ENCODE assay signal across 18 mouse cellular contexts in the genomic region with DNA sequence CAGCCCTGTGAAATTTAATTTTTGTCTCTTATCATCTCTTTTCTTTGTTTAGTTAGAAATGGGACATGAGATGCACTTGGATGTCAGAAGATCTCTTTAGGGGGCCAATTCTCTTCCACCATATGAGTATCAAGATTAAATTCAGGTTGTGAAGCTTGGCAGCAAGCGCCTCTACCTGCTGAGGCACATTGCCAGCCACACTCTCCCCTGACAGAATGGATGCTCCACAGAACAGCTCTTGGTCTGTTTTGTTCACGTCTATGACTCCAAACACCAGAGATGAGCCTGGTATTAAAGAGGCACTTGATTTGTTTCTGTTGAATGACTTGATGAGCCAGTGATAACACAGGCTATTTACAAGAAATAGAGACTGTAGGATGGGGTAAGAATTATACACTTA.
"Had no signal": no experiment of that assay in that cellular context is flagged by ENCODE, and none has a peak within 500 bp of the region (broad histone marks: within the 10 kb centered on the region; RNA-seq: fewer than 3 reads in every experiment).

No protein-coding gene starts in this region.

- ATAC-seq: midbrain, embryonic 15.5 days had no signal

- H3K36me3 ChIP-seq: liver, embryonic 13.5 days; midbrain, embryonic 12.5 days; midbrain, embryonic 15.5 days; neural tube, embryonic 12.5 days; neural tube, embryonic 15.5 days; stomach, embryonic 15.5 days had no signal

- H3K9ac ChIP-seq: liver, embryonic 13.5 days; midbrain, embryonic 12.5 days; midbrain, embryonic 15.5 days; neural tube, embryonic 12.5 days; neural tube, embryonic 15.5 days; stomach, embryonic 15.5 days had no signal

- H3K4me2 ChIP-seq: liver, embryonic 13.5 days; midbrain, embryonic 12.5 days; midbrain, embryonic 15.5 days; neural tube, embryonic 12.5 days; neural tube, embryonic 15.5 days; stomach, embryonic 15.5 days had no signal

- H3K27me3 ChIP-seq: liver, embryonic 13.5 days; midbrain, embryonic 12.5 days; midbrain, embryonic 15.5 days; neural tube, embryonic 12.5 days; neural tube, embryonic 15.5 days; stomach, embryonic 15.5 days had no signal

- H3K9me3 ChIP-seq: liver, embryonic 13.5 days; midbrain, embryonic 12.5 days; midbrain, embryonic 15.5 days; neural tube, embryonic 12.5 days; neural tube, embryonic 15.5 days; stomach, embryonic 15.5 days had no signal

- H3K27ac ChIP-seq: kidney, postnatal 0 days; left cerebral cortex, adult 2 months; liver, embryonic 13.5 days; midbrain, embryonic 12.5 days; midbrain, embryonic 15.5 days; neural tube, embryonic 12.5 days; neural tube, embryonic 15.5 days; stomach, embryonic 15.5 days had no signal

- H3K4me1 ChIP-seq: liver, embryonic 13.5 days; midbrain, embryonic 12.5 days; midbrain, embryonic 15.5 days; neural tube, embryonic 12.5 days; neural tube, embryonic 15.5 days; stomach, embryonic 15.5 days had no signal

- DNase-seq: kidney, postnatal 36 days; layer of hippocampus, postnatal 36 days; liver, embryonic 13.5 days; lung, adult 2 months; lung, postnatal 14 days; lung, postnatal 4 days; right cerebral cortex, adult 18-20 months; right cerebral cortex, postnatal 14 days; right cerebral cortex, postnatal 4 days; spleen, adult 18-20 months; thymus, postnatal 25 days had no signal

- H3K4me3 ChIP-seq: left cerebral cortex, adult 2 months; liver, embryonic 13.5 days; midbrain, embryonic 12.5 days; midbrain, embryonic 15.5 days; neural tube, embryonic 12.5 days; neural tube, embryonic 15.5 days; stomach, embryonic 15.5 days had no signal
